Comparison of ENCODE assay signal across 7 mouse cellular contexts in genomic region chr7:88278628-88279196, GRCm38 (mm10). TPM values are rescaled to one million over a fixed set of nuclear protein-coding genes. Genes with fewer than 3 reads are reported as not detected.
DNase-seq lines count a peak whose midpoint lies in the region; ATAC-seq and TF ChIP-seq lines count a peak whose summit lies in the region.

No protein-coding gene starts in this region.

- H3K4me1 ChIP-seq in lung, postnatal 0 days (ENCODE audit: insufficient read depth, low read depth, low read length) = no peaks in the 10 kb centered on the region; the same call in 1 of the 2 replicates
- peaks cover 13% of the 10 kb centered on the region; the same call in 1 of the 2 replicates for H3K4me1 ChIP-seq in forebrain, embryonic 13.5 days
- H3K4me1 ChIP-seq in liver, embryonic 12.5 days = peaks cover 23% of the 10 kb centered on the region
- H3K4me1 ChIP-seq in stomach, embryonic 16.5 days (ENCODE audit: control insufficient read depth, insufficient read depth, low read length) = peaks cover 10% of the 10 kb centered on the region

- peak; percentile 53 for DNase-seq in lung, postnatal 0 days (ENCODE audit: low spot score)
- no peak for DNase-seq in lung, postnatal 10 days
- DNase-seq in adipocyte (ENCODE audit: low spot score) = no peak
- no peak for DNase-seq in kidney, postnatal 25 days

- H3K27me3 ChIP-seq in lung, postnatal 0 days (replicated peaks; ENCODE audit: insufficient read depth, low read length) = no peaks in the 10 kb centered on the region
- H3K27me3 ChIP-seq in forebrain, embryonic 13.5 days = no peaks in the 10 kb centered on the region
- no peaks in the 10 kb centered on the region for H3K27me3 ChIP-seq in liver, embryonic 12.5 days (replicated peaks)
- no peaks in the 10 kb centered on the region for H3K27me3 ChIP-seq in stomach, embryonic 16.5 days (ENCODE audit: control insufficient read depth, insufficient read depth, low read length)

- H3K4me3 ChIP-seq in lung, postnatal 0 days (ENCODE audit: low read depth, low read length) = peak overlapping the region; percentile 70
- H3K4me3 ChIP-seq in forebrain, embryonic 13.5 days = peak overlapping the region; percentile 46
- H3K4me3 ChIP-seq in liver, embryonic 12.5 days = peak overlapping the region; percentile 61
- peak overlapping the region; percentile 66 for H3K4me3 ChIP-seq in stomach, embryonic 16.5 days (replicated peaks; ENCODE audit: low read length)

- peak overlapping the region; percentile 91 for H3K4me2 ChIP-seq in lung, postnatal 0 days (replicated peaks; ENCODE audit: low read depth, low read length)
- H3K4me2 ChIP-seq in forebrain, embryonic 13.5 days = peak overlapping the region; percentile 87
- H3K4me2 ChIP-seq in liver, embryonic 12.5 days = peak overlapping the region; percentile 86
- H3K4me2 ChIP-seq in stomach, embryonic 16.5 days (ENCODE audit: low read depth, low read length) = peak overlapping the region; percentile 81

- WGBS in lung, postnatal 0 days = 10% methylated on average over 8 of the region's 8 CpGs
- 53% methylated on average over 8 of the region's 8 CpGs for WGBS in forebrain, embryonic 13.5 days
- 9% methylated on average over 8 of the region's 8 CpGs for WGBS in liver, embryonic 12.5 days (ENCODE audit: insufficient replicate concordance)
- WGBS in stomach, embryonic 16.5 days = 12% methylated on average over 8 of the region's 8 CpGs

- peak overlapping the region; percentile 81 for H3K27ac ChIP-seq in lung, postnatal 0 days (ENCODE audit: low read length)
- no peak overlapping the region for H3K27ac ChIP-seq in forebrain, embryonic 13.5 days
- H3K27ac ChIP-seq in liver, embryonic 12.5 days = no peak overlapping the region; the same call in 1 of the 2 replicates
- H3K27ac ChIP-seq in stomach, embryonic 16.5 days (ENCODE audit: low read length) = peak overlapping the region; percentile 83

- TF ChIP-seq CTCF in lung, postnatal 0 days (IDR thresholded peaks at IDR 0.05) = no peak

- H3K36me3 ChIP-seq in lung, postnatal 0 days (ENCODE audit: insufficient read depth, low read length) = 0 out of 2 replicates have a peak, but pooled peaks cover 4% of the 10 kb centered on the region
- H3K36me3 ChIP-seq in forebrain, embryonic 13.5 days (ENCODE audit: poor library complexity, severe bottlenecking) = no peaks in the 10 kb centered on the region
- H3K36me3 ChIP-seq in liver, embryonic 12.5 days = no peaks in the 10 kb centered on the region
- H3K36me3 ChIP-seq in stomach, embryonic 16.5 days (ENCODE audit: control insufficient read depth, insufficient read depth, low read length) = no peaks in the 10 kb centered on the region

- H3K9ac ChIP-seq in lung, postnatal 0 days (replicated peaks; ENCODE audit: low read depth) = peak overlapping the region; percentile 80
- H3K9ac ChIP-seq in forebrain, embryonic 13.5 days = no peak overlapping the region
- peak overlapping the region; percentile 68 for H3K9ac ChIP-seq in liver, embryonic 12.5 days
- peak overlapping the region; percentile 87 for H3K9ac ChIP-seq in stomach, embryonic 16.5 days (ENCODE audit: low read length)

- H3K9me3 ChIP-seq in lung, postnatal 0 days (ENCODE audit: low read length) = no peaks in the 10 kb centered on the region
- no peaks in the 10 kb centered on the region for H3K9me3 ChIP-seq in forebrain, embryonic 13.5 days (replicated peaks)
- H3K9me3 ChIP-seq in liver, embryonic 12.5 days (replicated peaks) = no peaks in the 10 kb centered on the region
- H3K9me3 ChIP-seq in stomach, embryonic 16.5 days (replicated peaks; ENCODE audit: control insufficient read depth, low read length) = no peaks in the 10 kb centered on the region

- no peak for ATAC-seq in lung, postnatal 0 days
- no peak for ATAC-seq in forebrain, embryonic 13.5 days
- no peak for ATAC-seq in liver, embryonic 12.5 days
- ATAC-seq in stomach, embryonic 16.5 days (ENCODE audit: insufficient read depth, low FRiP score) = no peak

- TF ChIP-seq EP300 in lung, postnatal 0 days (IDR thresholded peaks at IDR 0.05) = no peak

RNA-seq across cellular contexts. Expression of gene Ctsc, which starts 0.8 kb away (rescaled TPM):
- 303 and 368 TPM in 2 replicates for polyA plus RNA-seq in lung, postnatal 0 days (2015; fragmentation: Nextera tagmentation; extraction: Ambion mirVana)
- polyA plus RNA-seq in forebrain, embryonic 13.5 days (2015; fragmentation: Nextera tagmentation; extraction: Ambion mirVana) = 10.1 and 11.2 TPM in 2 replicates
- polyA plus RNA-seq in liver, embryonic 12.5 days (2016; fragmentation: Nextera tagmentation; extraction: Ambion mirVana) = 40.9 and 42.3 TPM in 2 replicates
- polyA plus RNA-seq in stomach, embryonic 16.5 days (2015; fragmentation: Nextera tagmentation; extraction: Ambion mirVana) = 141 and 144 TPM in 2 replicates

Comparison
In these comparisons a context has a peak if more than half of its experiments do, and no peak if none do; other contexts are left out.
1. H3K27ac ChIP-seq: peak in lung, postnatal 0 days (single experiment) and stomach, embryonic 16.5 days (single experiment); none in forebrain, embryonic 13.5 days (single experiment) and liver, embryonic 12.5 days (single experiment).
2. Peak in every context shown above with its lines, with median percentiles within 50 percentile points of each other: H3K4me2 ChIP-seq and H3K4me3 ChIP-seq.